ENCODE assay signal across 8 mouse cellular contexts in genomic region chr2:30205629-30206357, GRCm38 (mm10). TPM values are rescaled to one million over a fixed set of nuclear protein-coding genes. Genes with fewer than 3 reads are reported as not detected.
DNase-seq lines count a peak whose midpoint lies in the region; ATAC-seq lines count a peak whose summit lies in the region.

Gene Kyat1 (minus strand): TSS chr2:30205847.

- WGBS in hindbrain, embryonic 15.5 days: under 1% methylated on average over 44 of the region's 44 CpGs

- peak within 1 kb of the TSS; percentile 81 for H3K27ac ChIP-seq in hindbrain, embryonic 15.5 days (replicated peaks)

- no peaks in the 10 kb centered on the region for H3K27me3 ChIP-seq in hindbrain, embryonic 15.5 days

- peak within 1 kb of the TSS; percentile 60 for H3K9ac ChIP-seq in hindbrain, embryonic 15.5 days

- ATAC-seq in hindbrain, embryonic 15.5 days (ENCODE audit: low FRiP score, low read depth): peak; percentile 98

- H3K9me3 ChIP-seq in hindbrain, embryonic 15.5 days: no peaks in the 10 kb centered on the region

- DNase-seq in T-cell, adult 2 months (ENCODE audit: low spot score): peak; percentile 95
- peak; percentile 92 to 94 for DNase-seq in cerebellum, postnatal 36 days
- DNase-seq in frontal cortex, postnatal 36 days (ENCODE audit: low spot score in 2 of 2): peak; percentile 89 to 95
- peak; percentile 90 for DNase-seq in left cerebral cortex, adult 11 months (ENCODE audit: low spot score)
- DNase-seq in lung, postnatal 4 days: peak; percentile 94 to 95
- DNase-seq in retina, postnatal 7 days (ENCODE audit: low read depth, low spot score): peak; percentile 96
- peak; percentile 76 for DNase-seq in urinary bladder, adult 2 months (ENCODE audit: low spot score)

- peak within 1 kb of the TSS; percentile 59 for H3K4me2 ChIP-seq in hindbrain, embryonic 15.5 days

- H3K4me1 ChIP-seq in hindbrain, embryonic 15.5 days (replicated peaks): peaks cover 17% of the 10 kb centered on the region

- no peaks in the 10 kb centered on the region for H3K36me3 ChIP-seq in hindbrain, embryonic 15.5 days

- peak within 1 kb of the TSS; percentile 70 for H3K4me3 ChIP-seq in hindbrain, embryonic 15.5 days

RNA-seq across cellular contexts. Expression of gene Kyat1, which starts in this region (rescaled TPM):
- polyA plus RNA-seq in hindbrain, embryonic 15.5 days (2015; fragmentation: Nextera tagmentation; extraction: Ambion mirVana): 13.3 and 13.8 TPM in 2 replicates
- 75.5 and 103 TPM in 2 replicates for polyA plus RNA-seq in urinary bladder, adult 2 months (2012; rRNA removed)

Comparison
In these comparisons a context has a peak if more than half of its experiments do, and no peak if none do; other contexts are left out.
1. Peak in every context shown above with its lines: DNase-seq, ATAC-seq, H3K4me3 ChIP-seq and H3K27ac ChIP-seq.